Mouse (Mus musculus) gastrocnemius, postnatal 25 days (tissue): ENCODE results near the gene Gm17304. TPM values are rescaled to one million over a fixed set of nuclear protein-coding genes. Genes with fewer than 3 reads are reported as not detected.
A peak's percentile ranks its signal among the peaks of the same experiment; 100 is the strongest.

Experiments
- DNase-seq: peaks from one replicate; pipeline ENCODE4 v3.0.0; 2022
- long read RNA-seq, 2 experiments: library from polyadenylated mRNA; stranded (forward); transcript quantifications; one replicate each; pipeline ENCODE4 v2.0.0; 2021
- total RNA-seq, 2 experiments: library from RNA; stranded (reverse); gene quantifications; 1 replicate in 1 of 2; 2 replicates in 1 of 2; pipeline ENCODE4 v1.2.3; 2021

Gene Gm17304
- total RNA-seq, result not detected
- long read RNA-seq, experiment 1, result 0 reads
- long read RNA-seq, experiment 2, result 0 reads

GRCm38 (mm10) chr5:106608798-106609197 is at the start of gene Gm17304:
TSS of gene Gm17304 (plus strand) at chr5:106609098.
- no peak for DNase-seq

- no peak for DNase-seq
Measured at GRCm38 (mm10) chr5:106560631-106561498, 48.0 kb upstream of the Gm17304 start.

DNA sequence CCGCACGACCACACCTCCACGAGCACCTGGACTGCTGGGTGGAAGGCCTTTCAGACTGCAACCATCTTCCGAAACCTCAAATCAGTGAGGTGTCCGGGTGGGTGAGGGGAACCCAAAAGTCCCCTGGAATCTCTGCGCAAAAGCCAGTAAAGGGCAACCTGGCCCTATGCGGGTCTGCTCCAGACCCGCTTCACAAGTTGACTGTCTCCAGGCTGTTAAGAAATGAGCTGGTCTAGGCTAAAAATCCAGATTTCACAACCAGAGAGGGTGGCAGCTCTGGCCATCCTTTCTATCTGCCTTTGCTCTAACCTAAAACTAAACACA is 47.4 kb upstream of the Gm17304 start:
- no peak for DNase-seq

DNA sequence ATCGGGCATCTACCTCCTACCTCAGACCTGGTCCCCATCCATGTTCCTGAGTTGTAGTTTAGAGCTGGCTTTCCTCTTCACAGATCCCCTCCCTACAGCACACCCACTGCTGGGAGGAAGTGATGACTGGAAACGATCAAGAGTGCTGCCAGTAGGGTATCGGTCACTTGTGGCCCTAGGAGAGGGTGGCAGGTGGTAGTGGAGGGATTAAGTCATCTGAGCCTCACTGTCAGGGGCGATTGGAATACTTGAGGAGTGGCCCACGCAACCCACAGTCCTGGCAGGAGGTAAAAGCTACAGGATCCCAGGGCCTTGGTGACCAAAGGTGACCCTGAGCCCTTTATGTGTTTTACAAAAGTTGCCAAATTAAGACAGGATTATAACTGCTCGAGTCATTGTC is 42.9 kb upstream of the Gm17304 start:
- no peak for DNase-seq

DNA sequence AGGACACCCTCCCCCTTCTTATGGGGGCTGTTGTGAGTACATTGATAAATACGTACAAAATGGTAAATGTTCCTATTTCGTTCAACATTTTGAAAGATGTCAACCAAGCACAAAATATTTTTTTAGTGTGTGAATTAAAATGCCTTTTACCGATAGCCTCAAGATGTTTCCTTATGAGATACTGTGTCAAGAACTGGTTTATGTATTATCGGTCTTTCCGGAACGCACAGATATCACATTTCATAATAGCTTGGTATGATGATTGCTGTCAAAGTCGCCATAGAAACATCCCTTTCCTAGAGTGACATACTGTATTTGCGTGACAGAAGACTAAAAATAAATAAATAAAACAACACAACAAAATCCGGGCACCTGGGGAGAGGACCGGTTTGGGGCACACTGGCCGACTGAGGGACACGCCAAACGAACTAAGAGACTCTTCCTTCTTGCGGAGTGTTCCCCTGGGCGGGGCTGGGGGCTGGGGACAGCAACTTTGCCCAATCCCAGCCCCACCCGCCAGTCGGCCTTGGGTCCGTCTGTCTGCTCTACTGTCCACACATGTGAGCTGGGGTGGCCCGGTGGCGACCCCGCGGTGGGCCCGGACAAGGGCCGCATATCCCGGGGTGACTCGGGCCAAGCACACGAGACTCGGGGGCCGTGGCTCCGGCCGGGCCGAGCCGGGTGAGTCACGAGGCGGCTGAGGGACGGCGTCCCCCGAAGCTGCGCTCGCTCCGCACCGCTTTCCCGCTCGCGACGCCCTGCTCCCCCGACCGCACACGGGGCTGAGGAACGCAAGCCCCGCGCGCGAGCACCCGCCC is 34.9 kb upstream of the Gm17304 start:
- DNase-seq, result peak; percentile 9

GRCm38 (mm10) chr5:106574560-106574946 is 34.3 kb upstream of the Gm17304 start:
- DNase-seq, result peak; percentile 75

DNA sequence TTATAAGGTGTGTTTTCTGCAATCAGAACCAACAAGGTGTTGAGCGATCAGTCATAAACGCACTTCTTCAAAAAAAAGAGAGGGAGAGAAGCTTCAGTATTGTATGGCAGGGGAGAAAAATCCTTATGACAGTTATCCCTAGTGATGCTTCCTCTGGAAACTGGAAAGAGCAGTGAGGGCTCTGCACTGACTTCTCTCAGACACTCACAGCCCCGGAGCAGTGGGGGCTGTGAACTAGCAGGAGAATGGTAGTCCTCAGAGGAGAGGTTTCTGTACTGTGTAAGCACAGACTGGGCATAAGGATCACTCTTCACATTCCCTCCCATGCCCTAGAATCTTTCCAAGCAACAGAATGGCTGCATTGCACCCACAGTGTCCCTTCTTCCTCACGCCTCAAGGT is 33.8 kb upstream of the Gm17304 start:
- DNase-seq, result no peak

- no peak for DNase-seq
Measured at GRCm38 (mm10) chr5:106577237-106577888, 31.5 kb upstream of the Gm17304 start.

DNA sequence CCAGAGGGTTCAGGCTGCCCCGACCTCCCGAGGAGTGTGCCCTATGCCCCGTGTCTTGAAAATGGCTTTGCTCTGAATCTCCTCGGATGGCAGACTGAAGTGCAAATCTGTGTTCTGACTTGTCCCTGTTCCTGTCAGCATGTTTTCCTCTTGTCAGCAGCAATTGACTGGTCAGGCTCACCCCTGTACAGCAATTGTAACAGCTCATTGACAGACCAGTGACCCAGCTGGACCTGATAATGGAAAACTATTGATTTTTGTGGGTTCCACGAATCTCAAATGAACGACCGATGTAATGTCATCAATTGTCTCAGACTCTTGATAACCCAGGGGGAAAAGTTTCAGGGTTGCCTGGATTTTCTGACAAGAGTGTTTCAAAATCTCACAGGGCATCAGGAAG is 28.0 kb upstream of the Gm17304 start:
- DNase-seq, result no peak

DNA sequence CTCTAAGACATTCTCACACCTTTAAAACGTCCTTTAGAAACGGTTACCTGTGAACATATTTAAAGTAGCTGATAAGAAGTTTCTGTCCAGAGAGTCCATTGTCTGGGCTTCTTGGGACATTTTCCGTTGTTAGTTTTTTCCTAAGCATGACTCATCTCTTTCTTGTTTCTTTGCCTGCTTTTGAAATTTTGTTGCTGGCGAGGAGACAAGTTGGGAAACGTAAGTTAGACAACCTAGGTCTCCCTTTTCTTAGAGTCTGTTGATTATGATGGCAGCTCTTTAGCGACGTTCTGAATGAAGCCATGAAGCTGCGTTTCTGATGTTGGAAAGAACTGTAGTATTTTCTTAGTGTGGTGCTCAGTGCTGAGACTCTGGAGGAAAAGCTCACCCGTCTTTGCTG is 19.9 kb upstream of the Gm17304 start:
- no peak for DNase-seq

DNA sequence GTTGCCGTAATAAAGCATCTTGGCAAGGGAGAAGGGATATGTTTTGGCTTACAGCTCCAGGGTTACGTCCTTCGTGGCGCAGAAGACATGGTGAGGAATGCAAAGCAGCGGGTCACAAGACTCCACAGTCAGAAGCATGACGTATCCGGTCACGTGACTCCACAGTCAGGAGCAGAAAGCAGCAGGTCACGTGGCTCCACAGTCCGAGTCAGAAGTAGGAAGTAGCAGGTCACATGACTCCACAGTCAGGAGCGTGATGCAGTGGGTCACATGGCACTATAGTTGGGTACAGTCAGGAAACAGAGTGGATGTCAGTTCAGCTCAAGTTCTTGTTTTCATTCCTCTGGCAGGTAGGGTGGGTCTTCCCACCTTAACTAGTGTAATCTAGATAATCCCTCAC is 19.2 kb upstream of the Gm17304 start:
- no peak for DNase-seq

DNA sequence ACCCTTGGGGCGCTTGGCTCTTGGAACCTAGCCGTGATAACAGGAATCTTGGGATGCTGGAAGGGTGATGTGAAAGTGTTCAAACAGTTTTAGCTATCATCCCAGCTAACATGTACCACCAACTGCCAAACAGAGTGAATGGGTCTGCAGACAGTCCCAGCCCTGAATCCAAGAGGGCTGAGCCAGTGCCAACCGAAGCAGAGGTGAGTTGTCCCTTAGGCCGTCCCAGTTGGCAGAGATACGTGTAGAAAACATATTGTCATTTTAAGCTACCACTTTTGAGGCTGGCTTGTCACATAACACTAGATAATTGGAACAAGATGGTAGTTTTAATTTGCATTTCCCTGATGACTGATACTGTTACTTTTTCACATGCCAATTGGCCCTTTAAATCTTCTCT is 18.2 kb upstream of the Gm17304 start:
- no peak for DNase-seq

DNA sequence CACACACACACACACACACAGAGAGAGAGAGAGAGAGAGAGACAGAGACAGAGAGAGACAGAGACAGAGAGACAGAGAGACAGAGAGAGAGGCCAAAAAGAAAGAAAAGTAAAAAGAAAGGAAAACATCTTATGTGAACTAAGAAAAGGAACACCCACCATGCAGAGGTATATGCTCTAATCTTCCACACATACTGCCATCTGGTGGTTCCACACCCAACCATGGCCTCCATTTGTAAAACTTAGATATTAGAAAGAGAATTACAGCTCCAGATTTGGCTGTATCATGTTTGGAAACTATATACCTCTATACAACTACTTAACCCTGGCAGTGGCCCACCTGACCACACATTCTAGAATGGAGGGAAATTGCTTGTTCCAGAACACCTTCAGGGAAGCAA is 14.5 kb upstream of the Gm17304 start:
- DNase-seq, result no peak

GRCm38 (mm10) chr5:106597472-106597871 is 11.4 kb upstream of the Gm17304 start:
- DNase-seq, result no peak

DNA sequence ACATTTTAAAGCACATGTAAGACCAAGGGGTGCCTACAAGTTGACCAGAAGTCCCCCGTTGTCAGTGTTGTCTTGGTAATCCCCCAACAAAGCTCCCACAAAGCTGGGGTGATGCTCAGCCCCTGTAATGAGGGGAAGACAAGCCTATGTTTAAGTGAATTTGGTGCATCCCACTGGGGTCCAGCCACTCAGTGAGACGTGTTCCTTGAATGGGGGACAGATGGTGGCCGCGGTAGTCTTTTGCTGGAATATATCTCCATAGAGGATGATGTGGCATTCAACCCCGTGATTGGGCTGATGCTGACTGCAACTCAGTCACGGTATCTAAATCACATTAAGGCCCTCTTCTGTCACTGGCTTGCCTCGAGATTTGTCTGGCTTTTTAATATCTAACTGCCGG is 9.4 kb upstream of the Gm17304 start:
- DNase-seq, result no peak

DNA sequence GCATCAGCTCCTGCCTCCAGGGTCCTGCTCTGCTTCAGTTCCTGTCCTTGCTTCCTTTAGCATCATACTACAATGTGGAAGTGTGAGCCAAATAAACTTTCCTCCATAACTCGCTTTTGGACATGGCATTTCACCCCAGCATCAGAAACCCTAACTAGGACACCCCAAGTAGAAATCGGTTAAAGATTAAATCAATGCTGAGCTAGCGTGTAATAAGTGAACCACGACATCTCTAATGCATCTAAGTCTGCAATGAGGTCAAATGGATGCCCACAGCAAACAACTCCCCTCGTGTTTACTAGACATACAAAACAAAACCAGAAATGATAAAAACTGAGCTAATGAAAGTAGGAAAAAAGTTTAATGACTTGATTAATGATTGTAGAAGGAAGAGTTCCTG is 4.5 kb upstream of the Gm17304 start:
- no peak for DNase-seq

- DNase-seq, result no peak
Measured at GRCm38 (mm10) chr5:106605096-106605495, 3.8 kb upstream of the Gm17304 start.

DNA sequence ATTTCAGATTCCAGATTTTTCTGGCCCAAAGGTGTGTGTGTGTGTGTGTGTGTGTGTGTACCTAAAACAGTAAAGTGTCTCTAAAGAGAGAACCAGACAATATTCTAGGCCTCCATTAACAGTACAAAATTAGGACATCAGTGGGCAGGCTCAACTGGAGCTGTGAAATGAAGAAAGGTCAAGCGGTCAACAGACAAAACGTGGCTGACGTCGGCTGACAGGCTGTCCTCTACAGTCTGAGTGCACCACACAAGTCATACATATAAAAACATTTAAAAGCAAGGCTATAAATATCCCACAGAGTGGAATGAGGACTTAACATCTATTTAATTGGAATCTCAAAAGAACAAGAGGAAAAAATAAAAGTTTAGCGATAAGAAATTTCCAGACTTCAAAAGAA is 1.8 kb upstream of the Gm17304 start:
- DNase-seq, result no peak

- no peak for DNase-seq
Measured at GRCm38 (mm10) chr5:106612151-106612550, 3.3 kb downstream of the Gm17304 start.

DNA sequence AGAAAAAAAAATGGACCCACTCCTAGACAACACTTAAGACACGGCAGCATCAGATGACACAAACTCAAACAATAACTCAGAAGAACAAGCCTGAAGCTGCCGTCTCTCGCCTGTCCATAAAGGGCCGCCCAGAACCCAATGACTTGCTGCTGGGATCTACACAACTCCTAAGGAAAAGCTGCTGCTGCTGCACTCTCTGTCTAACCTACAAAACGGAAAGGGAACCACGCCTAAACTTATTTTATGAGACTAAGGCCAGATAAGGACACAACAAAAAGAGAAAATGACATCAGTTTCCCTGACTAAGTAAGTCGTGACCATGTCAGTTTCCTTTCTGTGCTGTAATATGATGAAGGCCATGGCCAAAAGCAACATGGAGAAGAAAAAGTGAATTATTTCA is 5.7 kb downstream of the Gm17304 start:
- no peak for DNase-seq

GRCm38 (mm10) chr5:106615006-106615405 is 6.1 kb downstream of the Gm17304 start:
- DNase-seq, result no peak

- no peak for DNase-seq
Measured at GRCm38 (mm10) chr5:106620446-106620845, 11.5 kb downstream of the Gm17304 start.

- DNase-seq, result no peak
Measured at GRCm38 (mm10) chr5:106622193-106622592, 13.3 kb downstream of the Gm17304 start.
